Comparison of ENCODE assay signal across 13 mouse cellular contexts in genomic region chr8:72261872-72262271, GRCm38 (mm10). TPM values are rescaled to one million over a fixed set of nuclear protein-coding genes. Genes with fewer than 3 reads are reported as not detected.
DNase-seq lines count a peak whose midpoint lies in the region; ATAC-seq and TF ChIP-seq lines count a peak whose summit lies in the region.
"Had no signal": no experiment of that assay in that cellular context is flagged by ENCODE, and none has a peak within 500 bp of the region (broad histone marks: within the 10 kb centered on the region; RNA-seq: fewer than 3 reads in every experiment).

No protein-coding gene starts in this region.

- in situ Hi-C loops in CH12.LX (cut with MboI; ENCODE audit: low pct_ligation_motif_present, low pct_unique_long_range_greater_than_20kb, low sequenced_read_pairs), result no loop called here

- H3K4me2 ChIP-seq in hindbrain, postnatal 0 days (ENCODE audit: low read depth, low read length), result no peak overlapping the region
- H3K4me2 ChIP-seq in hindbrain, embryonic 16.5 days (ENCODE audit: low read length), result no peak overlapping the region
- no peak overlapping the region for H3K4me2 ChIP-seq in CH12.LX (ENCODE audit: insufficient read depth, low read depth, poor library complexity, severe bottlenecking)
- H3K4me2 ChIP-seq in hindbrain, embryonic 12.5 days (replicated peaks), result no peak overlapping the region
- H3K4me2 ChIP-seq: lung, embryonic 15.5 days; neural tube, embryonic 12.5 days had no signal

- H3K36me3 ChIP-seq in hindbrain, postnatal 0 days (ENCODE audit: insufficient read depth, low read length), result peaks cover 3% of the 10 kb centered on the region; the same call in 1 of the 2 replicates
- no peaks in the 10 kb centered on the region for H3K36me3 ChIP-seq in hindbrain, embryonic 16.5 days (ENCODE audit: control insufficient read depth, insufficient read depth, low read length)
- peaks cover 5 to 14% of the 10 kb centered on the region in 2 experiments for H3K36me3 ChIP-seq in CH12.LX (replicated peaks in 1 of 2; ENCODE audit: control insufficient read depth in 1 of 2, insufficient read depth in 1 of 2, low read length in 1 of 2)
- no peaks in the 10 kb centered on the region for H3K36me3 ChIP-seq in hindbrain, embryonic 12.5 days
- H3K36me3 ChIP-seq: lung, embryonic 15.5 days had no signal

- no peaks in the 10 kb centered on the region for H3K27me3 ChIP-seq in hindbrain, postnatal 0 days (ENCODE audit: insufficient read depth, low read length)
- no peaks in the 10 kb centered on the region for H3K27me3 ChIP-seq in hindbrain, embryonic 16.5 days (replicated peaks; ENCODE audit: control insufficient read depth, insufficient read depth, low read length)
- no peaks in the 10 kb centered on the region for H3K27me3 ChIP-seq in CH12.LX (replicated peaks)
- 0 out of 2 replicates have a peak, but pooled peaks cover 4% of the 10 kb centered on the region for H3K27me3 ChIP-seq in hindbrain, embryonic 12.5 days
- H3K27me3 ChIP-seq: lung, embryonic 15.5 days; neural tube, embryonic 12.5 days had no signal

- no peaks in the 10 kb centered on the region for H3K79me2 ChIP-seq in CH12.LX (replicated peaks; ENCODE audit: control insufficient read depth, extremely low read depth, insufficient read depth, poor library complexity, severe bottlenecking)

- TF ChIP-seq CTCF in hindbrain, postnatal 0 days (IDR thresholded peaks at IDR 0.05; ENCODE audit: low read depth), result peak; percentile 44
- TF ChIP-seq CTCF in CH12.LX (conservative IDR thresholded peaks at IDR 0.05 in 1 of 2, IDR thresholded peaks at IDR 0.05 in 1 of 2; ENCODE audit: low read depth in 2 of 2, low read length in 2 of 2), result peak in 1 of 2 experiments; percentile 57; a peak in 2 of 4 replicates

- no peak overlapping the region for H3K9ac ChIP-seq in hindbrain, postnatal 0 days (replicated peaks; ENCODE audit: low read length)
- no peak overlapping the region for H3K9ac ChIP-seq in hindbrain, embryonic 16.5 days (ENCODE audit: low read depth, low read length)
- no peak overlapping the region for H3K9ac ChIP-seq in CH12.LX (ENCODE audit: insufficient read depth, low read depth)
- H3K9ac ChIP-seq in hindbrain, embryonic 12.5 days, result no peak overlapping the region
- H3K9ac ChIP-seq: lung, embryonic 15.5 days; neural tube, embryonic 12.5 days had no signal

- WGBS in hindbrain, postnatal 0 days, result 49% methylated on average over 5 of the region's 5 CpGs
- WGBS in hindbrain, embryonic 16.5 days, result 53% methylated on average over 5 of the region's 5 CpGs
- WGBS in hindbrain, embryonic 12.5 days, result 56% methylated on average over 5 of the region's 5 CpGs

- TF ChIP-seq EP300 in CH12.LX (IDR thresholded peaks at IDR 0.05; ENCODE audit: low read length), result no peak

- TF ChIP-seq RAD21 in CH12.LX (IDR thresholded peaks at IDR 0.05; ENCODE audit: low read depth, low read length), result peak; percentile 51

- dilution Hi-C loops in CH12.LX (cut with MboI; ENCODE audit: extremely low pct_ligation_motif_present, extremely low pct_unique_long_range_greater_than_20kb, low sequenced_read_pairs), result no loop called here

- H3K4me3 ChIP-seq in hindbrain, postnatal 0 days (ENCODE audit: low read length), result no peak overlapping the region
- no peak overlapping the region for H3K4me3 ChIP-seq in hindbrain, embryonic 16.5 days (ENCODE audit: low read length)
- H3K4me3 ChIP-seq in CH12.LX (replicated peaks in 1 of 3; ENCODE audit: low read depth in 2 of 3, low read length in 2 of 3, poor library complexity in 1 of 3), result no peak overlapping the region
- no peak overlapping the region for H3K4me3 ChIP-seq in hindbrain, embryonic 12.5 days
- H3K4me3 ChIP-seq: lung, embryonic 15.5 days; neural tube, embryonic 12.5 days had no signal

- DNase-seq in adrenal gland, adult (ENCODE audit: inconsistent age in 2 of 2, low spot score in 1 of 2), result peak; percentile 63 to 85
- DNase-seq in adrenal gland, postnatal 4 days (ENCODE audit: low spot score in 2 of 2), result no peak
- peak; percentile 16 for DNase-seq in hindbrain, postnatal 0 days (ENCODE audit: low spot score)
- no peak for DNase-seq in CH12.LX (ENCODE audit: extremely low read depth)
- peak; percentile 62 for DNase-seq in heart, postnatal 4 days
- DNase-seq: spleen, adult 18-20 months had no signal

- no peaks in the 10 kb centered on the region for H3K4me1 ChIP-seq in hindbrain, postnatal 0 days (ENCODE audit: insufficient read depth, low read length)
- H3K4me1 ChIP-seq in hindbrain, embryonic 16.5 days (ENCODE audit: control insufficient read depth, insufficient read depth, low read depth, low read length), result no peaks in the 10 kb centered on the region
- peaks cover 6 to 39% of the 10 kb centered on the region in 2 experiments; a peak in 3 of 4 replicates for H3K4me1 ChIP-seq in CH12.LX (ENCODE audit: control insufficient read depth in 1 of 2, insufficient read depth in 2 of 2)
- H3K4me1 ChIP-seq in hindbrain, embryonic 12.5 days, result no peaks in the 10 kb centered on the region
- H3K4me1 ChIP-seq: lung, embryonic 15.5 days; neural tube, embryonic 12.5 days had no signal

- no peak overlapping the region for H3K27ac ChIP-seq in hindbrain, postnatal 0 days
- H3K27ac ChIP-seq in hindbrain, embryonic 16.5 days (ENCODE audit: low read depth, low read length), result no peak overlapping the region
- no peak overlapping the region for H3K27ac ChIP-seq in CH12.LX (ENCODE audit: insufficient read depth, low read depth)
- no peak overlapping the region for H3K27ac ChIP-seq in hindbrain, embryonic 12.5 days
- H3K27ac ChIP-seq: lung, embryonic 15.5 days; neural tube, embryonic 12.5 days had no signal

- ATAC-seq in hindbrain, postnatal 0 days, result no peak
- no peak for ATAC-seq in hindbrain, embryonic 16.5 days
- ATAC-seq in megakaryocyte progenitor cell, adult 5-6 weeks (replicated peaks; ENCODE audit: poor library complexity), result no peak
- no peak for ATAC-seq in hindbrain, embryonic 12.5 days (ENCODE audit: low FRiP score)

- H3K9me3 ChIP-seq in hindbrain, postnatal 0 days (ENCODE audit: low read length), result no peaks in the 10 kb centered on the region
- no peaks in the 10 kb centered on the region for H3K9me3 ChIP-seq in hindbrain, embryonic 16.5 days (ENCODE audit: control insufficient read depth, low read length)
- H3K9me3 ChIP-seq in CH12.LX (replicated peaks; ENCODE audit: low read length), result no peaks in the 10 kb centered on the region
- H3K9me3 ChIP-seq in hindbrain, embryonic 12.5 days (replicated peaks), result no peaks in the 10 kb centered on the region
- H3K9me3 ChIP-seq: lung, embryonic 15.5 days; neural tube, embryonic 12.5 days had no signal

- no peak for TF ChIP-seq POLR2A in CH12.LX (IDR thresholded peaks at IDR 0.05; ENCODE audit: low read depth, low read length)

RNA-seq across cellular contexts. Expression of gene Ap1m1, which starts 22.1 kb away (rescaled TPM):
- total RNA-seq in adrenal gland, postnatal 4 days (2021), result 10 to 100 TPM; 75.7 to 81.1 TPM
- total RNA-seq in hindbrain, postnatal 0 days (2014; rRNA removed), result 76.8 and 81.3 TPM in 2 replicates
- 197 and 216 TPM in 2 replicates for polyA plus RNA-seq in hindbrain, postnatal 0 days (2015; fragmentation: Nextera tagmentation; extraction: Ambion mirVana)
- polyA plus RNA-seq in hindbrain, embryonic 16.5 days (2015; fragmentation: Nextera tagmentation; extraction: Ambion mirVana), result 264 and 287 TPM in 2 replicates
- total RNA-seq in CH12.LX (2012; rRNA removed) (30.3 and 31.4 TPM in 2 replicates), CH12.LX (2014; rRNA removed) (15.6 and 20.1 TPM in 2 replicates)
- 80.0 and 86.1 TPM in 2 replicates for polyA plus RNA-seq in CH12.LX (2012; ENCODE audit: insufficient read length, low read depth)
- total RNA-seq in heart, postnatal 4 days (2021), result 10 to 100 TPM; 66.5 to 71.7 TPM
- total RNA-seq in megakaryocyte progenitor cell, adult 5-6 weeks (2015), result 88.1 and 90.6 TPM in 2 replicates
- total RNA-seq in megakaryocyte progenitor cell, adult 5-6 weeks (2017), result 52.4 and 65.4 TPM in 2 replicates
- 194 and 197 TPM in 2 replicates for polyA plus RNA-seq in hindbrain, embryonic 12.5 days (2016; fragmentation: Nextera tagmentation; extraction: Ambion mirVana)

RNA-seq across cellular contexts. Expression of gene Fam32a, which starts 42.3 kb away (rescaled TPM):
- total RNA-seq in adrenal gland, postnatal 4 days (2021), result 10 to 100 TPM; 67.3 to 72.7 TPM
- 90.0 and 94.7 TPM in 2 replicates for total RNA-seq in hindbrain, postnatal 0 days (2014; rRNA removed)
- 78.9 and 83.2 TPM in 2 replicates for polyA plus RNA-seq in hindbrain, postnatal 0 days (2015; fragmentation: Nextera tagmentation; extraction: Ambion mirVana)
- 95.0 and 98.2 TPM in 2 replicates for polyA plus RNA-seq in hindbrain, embryonic 16.5 days (2015; fragmentation: Nextera tagmentation; extraction: Ambion mirVana)
- total RNA-seq in CH12.LX (2012; rRNA removed) (33.1 and 38.1 TPM in 2 replicates), CH12.LX (2014; rRNA removed) (34.6 and 38.0 TPM in 2 replicates)
- 43.0 and 43.8 TPM in 2 replicates for polyA plus RNA-seq in CH12.LX (2012; ENCODE audit: insufficient read length, low read depth)
- 10 to 100 TPM; 25.4 to 26.5 TPM for total RNA-seq in heart, postnatal 4 days (2021)
- total RNA-seq in megakaryocyte progenitor cell, adult 5-6 weeks (2015), result 40.5 and 44.9 TPM in 2 replicates
- 37.5 and 39.1 TPM in 2 replicates for total RNA-seq in megakaryocyte progenitor cell, adult 5-6 weeks (2017)
- 85.6 and 94.3 TPM in 2 replicates for polyA plus RNA-seq in hindbrain, embryonic 12.5 days (2016; fragmentation: Nextera tagmentation; extraction: Ambion mirVana)

RNA-seq across cellular contexts. Expression of gene Gm10282, which starts 43.2 kb away (rescaled TPM):
- 10 to 100 TPM; 30.9 to 31.2 TPM for total RNA-seq in adrenal gland, postnatal 4 days (2021)
- 0.36 and 1.5 TPM in 2 replicates for total RNA-seq in hindbrain, postnatal 0 days (2014; rRNA removed)
- 11.7 and 12.3 TPM in 2 replicates for polyA plus RNA-seq in hindbrain, postnatal 0 days (2015; fragmentation: Nextera tagmentation; extraction: Ambion mirVana)
- 10.1 and 14.5 TPM in 2 replicates for polyA plus RNA-seq in hindbrain, embryonic 16.5 days (2015; fragmentation: Nextera tagmentation; extraction: Ambion mirVana)
- 16.4 and 18.3 TPM in 2 replicates for total RNA-seq in CH12.LX (2012; rRNA removed)
- total RNA-seq in CH12.LX (2014; rRNA removed), result 76.4 and 77.7 TPM in 2 replicates
- polyA plus RNA-seq in CH12.LX (2012; ENCODE audit: insufficient read length, low read depth), result 125 and 176 TPM in 2 replicates
- 10 to 100 TPM; 34.9 to 36.3 TPM for total RNA-seq in heart, postnatal 4 days (2021)
- total RNA-seq in megakaryocyte progenitor cell, adult 5-6 weeks (2015), result 58.7 and 76.6 TPM in 2 replicates
- total RNA-seq in megakaryocyte progenitor cell, adult 5-6 weeks (2017), result 68.3 and 86.8 TPM in 2 replicates
- polyA plus RNA-seq in hindbrain, embryonic 12.5 days (2016; fragmentation: Nextera tagmentation; extraction: Ambion mirVana), result 19.1 and 21.2 TPM in 2 replicates

RNA-seq across cellular contexts. Expression of gene Gm11034, which starts 48.4 kb away (rescaled TPM):
- not detected for total RNA-seq in adrenal gland, postnatal 4 days (2021)
- not detected in 2 replicates for total RNA-seq in hindbrain, postnatal 0 days (2014; rRNA removed)
- polyA plus RNA-seq in hindbrain, postnatal 0 days (2015; fragmentation: Nextera tagmentation; extraction: Ambion mirVana), result not detected in 2 replicates
- not detected in 2 replicates for polyA plus RNA-seq in hindbrain, embryonic 16.5 days (2015; fragmentation: Nextera tagmentation; extraction: Ambion mirVana)
- total RNA-seq in CH12.LX (2012; rRNA removed) (not detected in 2 replicates), CH12.LX (2014; rRNA removed) (not detected in 2 replicates)
- polyA plus RNA-seq in CH12.LX (2012; ENCODE audit: insufficient read length, low read depth), result not detected in 2 replicates
- total RNA-seq in heart, postnatal 4 days (2021), result not detected
- total RNA-seq in megakaryocyte progenitor cell, adult 5-6 weeks (2015), result not detected in 2 replicates
- total RNA-seq in megakaryocyte progenitor cell, adult 5-6 weeks (2017), result not detected in 2 replicates
- not detected in 2 replicates for polyA plus RNA-seq in hindbrain, embryonic 12.5 days (2016; fragmentation: Nextera tagmentation; extraction: Ambion mirVana)
- total RNA-seq: heart, postnatal 36 days; layer of hippocampus, postnatal 25 days had no signal
- polyA plus RNA-seq: lung, embryonic 15.5 days; neural tube, embryonic 12.5 days had no signal

RNA-seq across cellular contexts. Expression of gene Cib3, which starts 49.2 kb away (rescaled TPM):
- not detected for total RNA-seq in adrenal gland, postnatal 4 days (2021)
- not detected in 2 replicates for total RNA-seq in hindbrain, postnatal 0 days (2014; rRNA removed)
- not detected in 2 replicates for polyA plus RNA-seq in hindbrain, postnatal 0 days (2015; fragmentation: Nextera tagmentation; extraction: Ambion mirVana)
- not detected in 2 replicates for polyA plus RNA-seq in hindbrain, embryonic 16.5 days (2015; fragmentation: Nextera tagmentation; extraction: Ambion mirVana)
- total RNA-seq in CH12.LX (2012; rRNA removed) (not detected in 2 replicates), CH12.LX (2014; rRNA removed) (not detected in 2 replicates)
- polyA plus RNA-seq in CH12.LX (2012; ENCODE audit: insufficient read length, low read depth), result not detected in 2 replicates
- not detected for total RNA-seq in heart, postnatal 4 days (2021)
- total RNA-seq in megakaryocyte progenitor cell, adult 5-6 weeks (2015), result not detected in 2 replicates
- total RNA-seq in megakaryocyte progenitor cell, adult 5-6 weeks (2017), result not detected in 2 replicates
- polyA plus RNA-seq in hindbrain, embryonic 12.5 days (2016; fragmentation: Nextera tagmentation; extraction: Ambion mirVana), result not detected in 2 replicates
- total RNA-seq: layer of hippocampus, postnatal 25 days had no signal
- polyA plus RNA-seq: neural tube, embryonic 12.5 days had no signal

Comparison
In these comparisons a context has a peak if more than half of its experiments do, and no peak if none do; other contexts are left out.
1. DNase-seq: peak in adrenal gland, adult (2 of 2), hindbrain, postnatal 0 days (single experiment) and heart, postnatal 4 days (single experiment); none in adrenal gland, postnatal 4 days (0 of 2) and CH12.LX (single experiment).